Mouse (Mus musculus) forebrain, embryonic 12.5 days (tissue): ENCODE results near the gene Chic1. TPM values are rescaled to one million over a fixed set of nuclear protein-coding genes. Genes with fewer than 3 reads are reported as not detected.

Source experiments
- ATAC-seq: fragments of 200-750 bp; cut with Nextera tagmentation; 2 replicates; pipeline ENCODE4 v1.8.0; 2017; ENCODE audit warnings: moderate TSS enrichment; ENCODE audit not compliant: low FRiP score
- H3K27ac ChIP-seq: fragments of 300-500 bp; sonication (generic); 2 replicates; pipeline ENCODE4 v1.5.1; 2016; ENCODE audit warnings: mild to moderate bottlenecking
- H3K27me3 ChIP-seq: fragments of 300-500 bp; sonication (generic); 2 replicates; pipeline ENCODE4 v1.6.1; 2016; ENCODE audit warnings: mild to moderate bottlenecking
- H3K36me3 ChIP-seq: fragments of 300-500 bp; sonication (generic); replicated peaks from 2 replicates; pipeline ENCODE4 v1.6.1; 2016; ENCODE audit warnings: mild to moderate bottlenecking
- H3K4me1 ChIP-seq: fragments of 300-500 bp; sonication (generic); 2 replicates; pipeline ENCODE4 v1.6.1; 2016
- H3K4me2 ChIP-seq: fragments of 300-500 bp; sonication (generic); 2 replicates; pipeline ENCODE4 v1.6.1; 2016; ENCODE audit warnings: mild to moderate bottlenecking, moderate library complexity
- H3K4me3 ChIP-seq: fragments of 300-500 bp; sonication (generic); replicated peaks from 2 replicates; pipeline ENCODE4 v1.5.1; 2016; ENCODE audit warnings: mild to moderate bottlenecking
- H3K9ac ChIP-seq: fragments of 300-500 bp; sonication (generic); 2 replicates; pipeline ENCODE4 v1.6.1; 2016; ENCODE audit warnings: mild to moderate bottlenecking
- H3K9me3 ChIP-seq: fragments of 300-500 bp; sonication (generic); 2 replicates; pipeline ENCODE4 v1.6.1; 2016
- WGBS: fragments of 180-500 bp; shearing (Covaris S2); methylation state at CpG from one replicate; pipeline ENCODE4 v1.1.7; 2016; 5-methylcytosine and 5-hydroxymethylcytosine counted together
- polyA plus RNA-seq: library from polyadenylated mRNA; unstranded; fragments of >200 nt; fragmentation: Nextera tagmentation; extraction: Ambion mirVana; gene quantifications from 2 replicates; pipeline ENCODE4 v1.2.1, GENCODE M21; 2016

Chic1 gene
- polyA plus RNA-seq, 1 experiment from 2014 or later, result 8.1 TPM

DNA sequence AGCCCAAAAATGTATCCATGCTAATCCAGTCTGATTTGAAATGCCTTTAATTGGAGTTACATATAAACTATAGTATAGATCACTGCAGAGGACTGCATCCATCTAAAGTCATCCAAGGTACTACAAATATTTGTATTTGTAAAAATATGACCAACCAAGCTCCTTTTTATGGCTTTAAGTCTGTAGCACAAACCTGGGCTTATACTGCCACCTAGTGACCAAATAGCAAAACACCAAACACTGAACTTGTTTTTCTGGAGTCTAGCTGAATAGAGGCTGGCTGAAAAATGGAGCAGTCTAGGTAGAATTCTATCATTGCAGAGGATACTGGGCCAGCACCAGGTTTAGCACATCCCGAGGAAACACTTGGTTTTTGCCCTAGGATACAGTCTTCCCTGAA is 84.5 kb downstream of the Chic1 start:
- Histone ChIP-seq H3K4me1 (no peaks in the 10 kb centered on the region), H3K4me2 (no peak overlapping the region), H3K9me3 (no peaks in the 10 kb centered on the region), H3K27me3 (peaks cover 54% of the 10 kb centered on the region), H3K36me3 (no peaks in the 10 kb centered on the region), H3K27ac (no peak overlapping the region), H3K4me3 (no peak overlapping the region), H3K9ac (no peak overlapping the region)
- 0% methylated on average over 1 of the region's 1 CpGs for WGBS
- ATAC-seq, result no peak

DNA sequence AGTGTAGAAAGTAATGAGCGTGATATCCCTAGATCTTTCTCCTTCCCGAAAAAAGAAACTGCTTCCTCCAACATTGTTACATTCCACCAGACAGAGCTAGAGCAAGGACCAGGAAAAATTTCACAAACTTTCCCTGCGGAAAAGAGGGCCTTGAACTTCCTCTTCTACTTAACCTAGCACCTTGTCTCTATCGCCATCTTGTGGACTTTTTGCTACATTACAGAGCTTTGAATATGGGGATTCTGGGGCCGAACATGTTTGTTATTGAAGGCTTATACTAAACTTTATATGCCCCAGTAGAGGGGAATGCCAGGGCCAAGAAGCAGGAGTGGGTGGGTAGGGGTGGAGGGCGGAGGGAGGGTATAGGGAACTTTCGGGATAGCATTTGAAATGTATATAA is 87.5 kb downstream of the Chic1 start:
- H3K27ac ChIP-seq, result no peak overlapping the region
- ATAC-seq, result no peak
- no peak overlapping the region for H3K9ac ChIP-seq
- H3K4me1 ChIP-seq, result no peaks in the 10 kb centered on the region; the same call in 1 of the 2 replicates
- H3K4me3 ChIP-seq, result no peak overlapping the region
- H3K36me3 ChIP-seq, result no peaks in the 10 kb centered on the region
- no peak overlapping the region for H3K4me2 ChIP-seq
- 39% methylated on average over 7 of the region's 7 CpGs for WGBS
- H3K27me3 ChIP-seq, result peaks cover 52% of the 10 kb centered on the region
- H3K9me3 ChIP-seq, result no peaks in the 10 kb centered on the region

Other genes starting within 250 kb of the Chic1 start
- gene Nap1l2, start 169.8 kb upstream of the Chic1 start, polyA plus RNA-seq, result 24.3 and 26.6 TPM in 2 replicates
- not detected in 2 replicates for gene Cdx4, start 35.1 kb upstream of the Chic1 start, polyA plus RNA-seq
- 0.49 TPM in 1 of 2 replicates, not detected in the other for gene Tsx, start 58.0 kb downstream of the Chic1 start, polyA plus RNA-seq
- gene Gm26992, start 65.5 kb downstream of the Chic1 start, polyA plus RNA-seq, result not detected in 2 replicates